Mouse (Mus musculus): ENCODE measurements at regions not wholly inside any gene's neighbourhood (a gene's known extent, or its start where the extent isn't known, plus 50 kb on each side); places are given as distances from the start of the nearest gene placed in this dataset.
"Not testable (repeated sequence)": the region's sequence is repeated elsewhere in the genome, so short reads cannot be mapped to it uniquely, and the experiment has no call there.

- Histone ChIP-seq H3K9ac (no peak overlapping the region), H3K9me3 (no peaks in the 10 kb centered on the region), H3K4me2 (no peak overlapping the region), H3K4me3 (no peak overlapping the region), H3K27ac (no peak overlapping the region), H3K27me3 (no peaks in the 10 kb centered on the region), H3K4me1 (no peaks in the 10 kb centered on the region), H3K36me3 (no peaks in the 10 kb centered on the region)
- 33% methylated on average over 5 of the region's 5 CpGs for WGBS
- no peak for ATAC-seq (ENCODE audit: borderline replicate concordance, extremely low read depth, low FRiP score, low TSS enrichment)
Observed at GRCm38 (mm10) chr9:78769168-78769567, 153.8 kb downstream of the Cd109 start.

DNA sequence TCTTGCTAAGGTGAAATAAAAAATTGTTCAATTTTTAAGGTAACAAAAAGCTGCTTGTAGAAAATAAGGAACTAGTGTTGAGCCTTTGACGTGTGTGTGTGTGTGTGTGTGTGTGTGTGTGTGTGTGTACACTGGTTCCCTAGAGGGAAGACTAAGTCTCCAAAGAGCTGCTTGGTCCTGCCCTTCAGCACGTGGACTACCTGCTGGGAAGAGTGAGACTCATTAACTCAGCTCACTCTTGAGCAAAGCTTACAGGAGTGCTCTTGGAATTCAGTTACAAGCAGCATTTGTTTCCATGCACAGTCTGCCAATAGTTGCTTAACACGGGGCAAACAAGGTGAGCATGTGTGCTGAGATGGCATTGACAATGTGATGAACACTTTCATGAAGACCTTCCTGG is 158.6 kb downstream of the Cd109 start:
- Histone ChIP-seq H3K9me3 (no peaks in the 10 kb centered on the region), H3K27me3 (no peaks in the 10 kb centered on the region), H3K4me3 (no peak overlapping the region), H3K27ac (no peak overlapping the region), H3K36me3 (no peaks in the 10 kb centered on the region), H3K4me1 (no peaks in the 10 kb centered on the region), H3K9ac (no peak overlapping the region), H3K4me2 (no peak overlapping the region)
- 35% methylated on average over 3 of the region's 3 CpGs for WGBS
- ATAC-seq (ENCODE audit: borderline replicate concordance, extremely low read depth, low FRiP score, low TSS enrichment) = no peak

- Histone ChIP-seq H3K27ac (no peak overlapping the region), H3K4me2 (no peak overlapping the region), H3K27me3 (no peaks in the 10 kb centered on the region), H3K9ac (no peak overlapping the region), H3K4me3 (no peak overlapping the region), H3K36me3 (no peaks in the 10 kb centered on the region), H3K9me3 (no peaks in the 10 kb centered on the region), H3K4me1 (no peaks in the 10 kb centered on the region)
- WGBS = 8% methylated on average over 5 of the region's 5 CpGs
- no peak for ATAC-seq (ENCODE audit: borderline replicate concordance, extremely low read depth, low FRiP score, low TSS enrichment)
Observed at GRCm38 (mm10) chr9:78775462-78775861, 160.1 kb downstream of the Cd109 start.

- peak; percentile 19; the same call in 1 of the 2 replicates for ATAC-seq (ENCODE audit: borderline replicate concordance, extremely low read depth, low FRiP score, low TSS enrichment)
- H3K4me3 ChIP-seq = no peak overlapping the region
- H3K9me3 ChIP-seq = no peaks in the 10 kb centered on the region
- no peaks in the 10 kb centered on the region for H3K36me3 ChIP-seq
- H3K9ac ChIP-seq = no peak overlapping the region
- H3K4me2 ChIP-seq = no peak overlapping the region
- H3K27me3 ChIP-seq = no peaks in the 10 kb centered on the region
- no peak overlapping the region for H3K27ac ChIP-seq
- WGBS = 49% methylated on average over 4 of the region's 4 CpGs
- no peaks in the 10 kb centered on the region for H3K4me1 ChIP-seq
Observed at GRCm38 (mm10) chr9:78780595-78780994, 165.2 kb downstream of the Cd109 start.

DNA sequence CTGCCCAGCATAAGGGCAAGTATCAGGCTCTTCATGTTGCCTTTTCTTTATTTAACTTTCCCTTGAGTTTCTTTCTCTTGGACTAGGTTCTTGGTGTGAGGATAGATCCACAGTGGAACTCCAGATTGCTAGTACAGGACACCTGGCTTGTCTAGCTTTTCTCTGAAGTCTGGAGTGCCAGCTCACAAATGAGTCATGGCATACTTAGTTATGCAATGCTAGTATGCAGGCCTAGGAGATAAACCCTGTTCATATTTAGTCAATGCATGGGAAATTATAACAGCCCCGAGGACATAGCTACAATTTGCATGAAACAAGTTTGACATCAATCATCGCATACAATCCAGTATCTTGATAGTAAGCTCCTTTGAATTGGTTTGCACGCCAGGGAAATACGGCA is 167.0 kb downstream of the Cd109 start:
- ATAC-seq (ENCODE audit: borderline replicate concordance, extremely low read depth, low FRiP score, low TSS enrichment) = no peak
- 81% methylated on average over 4 of the region's 4 CpGs for WGBS

DNA sequence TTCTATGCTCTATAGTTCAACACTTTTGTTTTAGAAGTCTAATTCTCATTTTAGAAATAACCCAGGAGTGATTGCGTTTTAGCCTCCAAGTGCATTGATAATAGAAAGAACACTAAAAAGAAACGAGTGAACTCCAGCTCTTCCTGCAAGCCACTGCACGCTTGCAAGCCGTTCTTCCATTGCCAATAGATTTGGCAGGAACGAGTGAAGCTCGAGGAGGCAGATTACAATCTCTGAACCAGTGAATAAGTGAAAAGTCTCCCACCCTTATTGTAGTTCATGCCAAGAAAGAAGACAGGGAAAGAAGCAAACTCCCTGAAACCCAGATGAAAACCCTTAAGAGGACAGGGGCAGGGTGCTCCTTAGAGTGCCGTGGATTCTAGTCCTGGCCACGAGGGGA is 167.5 kb downstream of the Cd109 start:
- H3K27ac ChIP-seq = no peak overlapping the region
- no peak overlapping the region for H3K4me3 ChIP-seq
- no peak for ATAC-seq (ENCODE audit: borderline replicate concordance, extremely low read depth, low FRiP score, low TSS enrichment)
- H3K4me1 ChIP-seq = no peaks in the 10 kb centered on the region
- H3K4me2 ChIP-seq = no peak overlapping the region
- WGBS = 66% methylated on average over 8 of the region's 8 CpGs
- no peaks in the 10 kb centered on the region for H3K9me3 ChIP-seq
- no peaks in the 10 kb centered on the region for H3K36me3 ChIP-seq
- H3K27me3 ChIP-seq = no peaks in the 10 kb centered on the region
- H3K9ac ChIP-seq = no peak overlapping the region

More for the DNA sequence above, 167.0 kb downstream of the Cd109 start:
- H3K27ac ChIP-seq = no peak overlapping the region
- H3K4me1 ChIP-seq = no peaks in the 10 kb centered on the region
- H3K9me3 ChIP-seq = no peaks in the 10 kb centered on the region
- H3K4me2 ChIP-seq = no peak overlapping the region
- H3K9ac ChIP-seq = no peak overlapping the region
- no peaks in the 10 kb centered on the region for H3K36me3 ChIP-seq
- H3K4me3 ChIP-seq = no peak overlapping the region
- no peaks in the 10 kb centered on the region for H3K27me3 ChIP-seq

GRCm38 (mm10) chr9:78787866-78788265 is 172.5 kb downstream of the Cd109 start:
- WGBS = 0% methylated on average over 1 of the region's 1 CpGs
- no peaks in the 10 kb centered on the region for H3K9me3 ChIP-seq
- no peak overlapping the region for H3K27ac ChIP-seq
- H3K9ac ChIP-seq = no peak overlapping the region
- no peak overlapping the region for H3K4me3 ChIP-seq
- no peaks in the 10 kb centered on the region for H3K4me1 ChIP-seq
- H3K27me3 ChIP-seq = no peaks in the 10 kb centered on the region
- no peaks in the 10 kb centered on the region for H3K36me3 ChIP-seq
- no peak overlapping the region for H3K4me2 ChIP-seq
- ATAC-seq (ENCODE audit: borderline replicate concordance, extremely low read depth, low FRiP score, low TSS enrichment) = peak; percentile 59; the same call in 1 of the 2 replicates

- no peak for ATAC-seq (ENCODE audit: borderline replicate concordance, extremely low read depth, low FRiP score, low TSS enrichment)
Observed at GRCm38 (mm10) chr9:78789703-78790102, 174.4 kb downstream of the Cd109 start.

GRCm38 (mm10) chr9:78790155-78790554 is 174.8 kb downstream of the Cd109 start:
- Histone ChIP-seq H3K4me2 (no peak overlapping the region), H3K27ac (no peak overlapping the region), H3K9me3 (no peaks in the 10 kb centered on the region), H3K4me1 (no peaks in the 10 kb centered on the region), H3K4me3 (no peak overlapping the region), H3K36me3 (no peaks in the 10 kb centered on the region), H3K9ac (no peak overlapping the region), H3K27me3 (no peaks in the 10 kb centered on the region)
- WGBS = 64% methylated on average over 2 of the region's 2 CpGs
- no peak for ATAC-seq (ENCODE audit: borderline replicate concordance, extremely low read depth, low FRiP score, low TSS enrichment)

More at GRCm38 (mm10) chr9:78789703-78790102, 174.4 kb downstream of the Cd109 start:
- Histone ChIP-seq H3K9ac (no peak overlapping the region), H3K4me3 (no peak overlapping the region), H3K9me3 (no peaks in the 10 kb centered on the region), H3K27ac (no peak overlapping the region), H3K27me3 (no peaks in the 10 kb centered on the region), H3K36me3 (no peaks in the 10 kb centered on the region), H3K4me2 (no peak overlapping the region), H3K4me1 (no peaks in the 10 kb centered on the region)

DNA sequence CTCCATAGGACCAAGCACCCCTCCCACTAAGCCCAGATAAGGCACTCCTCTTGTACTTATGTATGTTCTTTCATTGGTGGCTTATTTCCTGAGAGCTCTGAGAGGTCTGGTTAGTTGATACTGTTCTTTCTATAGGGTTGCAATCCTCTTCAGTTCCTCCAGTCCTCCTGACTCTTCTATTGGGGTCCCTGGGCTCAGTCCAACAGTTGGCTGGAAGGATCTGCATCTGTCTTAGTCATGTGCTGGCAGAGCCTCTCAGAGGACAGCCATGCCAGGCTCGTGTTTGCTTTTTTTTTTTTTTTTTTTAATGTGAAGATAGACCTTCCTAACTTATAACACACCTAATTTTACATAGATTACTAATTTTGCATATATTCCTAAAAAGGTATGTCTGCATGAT is 180.5 kb downstream of the Cd109 start:
- no peak overlapping the region for H3K4me3 ChIP-seq
- no peak for ATAC-seq (ENCODE audit: borderline replicate concordance, extremely low read depth, low FRiP score, low TSS enrichment)
- H3K27ac ChIP-seq = no peak overlapping the region
- H3K36me3 ChIP-seq = no peaks in the 10 kb centered on the region
- no peaks in the 10 kb centered on the region for H3K9me3 ChIP-seq
- H3K4me2 ChIP-seq = no peak overlapping the region
- 41% methylated on average over 1 of the region's 1 CpGs for WGBS
- H3K9ac ChIP-seq = no peak overlapping the region
- H3K4me1 ChIP-seq = no peaks in the 10 kb centered on the region
- no peaks in the 10 kb centered on the region for H3K27me3 ChIP-seq

- Histone ChIP-seq H3K36me3 (no peaks in the 10 kb centered on the region), H3K27me3 (no peaks in the 10 kb centered on the region), H3K9me3 (no peaks in the 10 kb centered on the region), H3K27ac (no peak overlapping the region), H3K4me1 (no peaks in the 10 kb centered on the region), H3K9ac (no peak overlapping the region), H3K4me2 (no peak overlapping the region), H3K4me3 (no peak overlapping the region)
- 71% methylated on average over 4 of the region's 4 CpGs for WGBS
- ATAC-seq (ENCODE audit: borderline replicate concordance, extremely low read depth, low FRiP score, low TSS enrichment) = no peak
Observed at GRCm38 (mm10) chr9:78817221-78817620, 201.9 kb downstream of the Cd109 start.

DNA sequence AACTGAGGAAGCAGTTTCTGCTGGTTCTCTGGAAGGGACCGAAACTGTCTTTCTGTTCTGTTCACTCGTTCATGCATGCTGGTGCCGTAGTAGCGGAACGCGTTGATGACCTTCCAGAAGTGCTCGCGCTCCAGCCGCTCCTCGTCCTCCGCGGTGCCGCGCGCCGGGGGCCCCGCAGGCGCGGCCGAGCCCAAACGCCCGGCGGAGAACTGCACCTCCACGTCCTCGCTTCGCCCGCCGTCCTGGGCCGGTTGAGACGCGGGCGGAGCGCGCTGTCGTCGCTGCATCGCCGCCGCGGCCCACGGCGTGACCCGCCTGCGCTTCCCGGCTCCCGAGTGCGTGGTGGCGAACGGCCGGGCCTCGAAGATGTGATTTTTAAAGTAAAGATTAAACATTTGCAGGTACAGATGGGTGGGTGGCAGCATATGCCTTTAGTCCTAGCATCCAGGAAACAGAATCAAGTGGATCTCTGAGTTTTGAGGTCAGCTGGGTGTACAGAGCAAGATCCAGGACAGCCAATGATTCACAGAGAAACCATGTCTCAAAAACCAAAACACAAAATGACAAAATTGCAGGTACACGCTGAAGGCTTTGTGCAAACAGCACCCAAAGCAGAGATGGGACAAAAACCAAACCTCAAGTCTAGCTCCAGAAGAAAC is 206.3 kb downstream of the Cd109 start:
- not testable (repeated sequence) for H3K36me3 ChIP-seq, H3K9ac ChIP-seq, H3K27ac ChIP-seq, H3K9me3 ChIP-seq, H3K4me1 ChIP-seq, H3K27me3 ChIP-seq
- H3K4me2 ChIP-seq = peak overlapping the region; percentile 60
- H3K4me3 ChIP-seq = peak overlapping the region; percentile 36
- WGBS = 13% methylated on average over 42 of the region's 52 CpGs
- ATAC-seq (ENCODE audit: borderline replicate concordance, extremely low read depth, low FRiP score, low TSS enrichment) = peak; percentile 76; the same call in 1 of the 2 replicates

All from lung, embryonic 15.5 days (tissue).